Mouse (Mus musculus) neural tube, embryonic 12.5 days (tissue): ENCODE data around the gene Kazn. TPM values are rescaled to one million over a fixed set of nuclear protein-coding genes. Genes with fewer than 3 reads are reported as not detected.

Source experiments
- ATAC-seq: fragments of 200-750 bp; cut with Nextera tagmentation; 2 replicates; pipeline ENCODE4 v1.8.0; 2017; ENCODE audit warnings: low read depth, mild to moderate bottlenecking, moderate TSS enrichment, moderate library complexity; ENCODE audit not compliant: low FRiP score
- H3K27ac ChIP-seq: fragments of 300-500 bp; sonication (generic); 2 replicates; pipeline ENCODE4 v1.5.1; 2016
- H3K27me3 ChIP-seq: fragments of 300-500 bp; sonication (generic); replicated peaks from 2 replicates; pipeline ENCODE4 v1.6.1; 2016; ENCODE audit warnings: mild to moderate bottlenecking
- H3K36me3 ChIP-seq: fragments of 300-500 bp; sonication (generic); 2 replicates; pipeline ENCODE4 v1.6.1; 2016; ENCODE audit warnings: mild to moderate bottlenecking
- H3K4me1 ChIP-seq: fragments of 300-500 bp; sonication (generic); 2 replicates; pipeline ENCODE4 v1.6.1; 2016
- H3K4me2 ChIP-seq: fragments of 300-500 bp; sonication (generic); replicated peaks from 2 replicates; pipeline ENCODE4 v1.6.1; 2016; ENCODE audit warnings: mild to moderate bottlenecking
- H3K4me3 ChIP-seq: fragments of 300-500 bp; sonication (generic); 2 replicates; pipeline ENCODE4 v1.5.1; 2016
- H3K9ac ChIP-seq: fragments of 300-500 bp; sonication (generic); 2 replicates; pipeline ENCODE4 v1.6.1; 2016; ENCODE audit warnings: mild to moderate bottlenecking
- H3K9me3 ChIP-seq: fragments of 300-500 bp; sonication (generic); 2 replicates; pipeline ENCODE4 v1.6.1; 2016; ENCODE audit warnings: mild to moderate bottlenecking
- WGBS: fragments of 180-500 bp; shearing (Covaris S2); methylation state at CpG from one replicate; pipeline ENCODE4 v1.1.7; 2016; 5-methylcytosine and 5-hydroxymethylcytosine counted together
- polyA plus RNA-seq: library from polyadenylated mRNA; unstranded; fragments of >200 nt; fragmentation: Nextera tagmentation; extraction: Ambion mirVana; gene quantifications from 2 replicates; pipeline ENCODE4 v1.2.1, GENCODE M21; 2016

Gene Kazn
- polyA plus RNA-seq, 1 experiment from 2014 or later: 21.4 TPM

DNA sequence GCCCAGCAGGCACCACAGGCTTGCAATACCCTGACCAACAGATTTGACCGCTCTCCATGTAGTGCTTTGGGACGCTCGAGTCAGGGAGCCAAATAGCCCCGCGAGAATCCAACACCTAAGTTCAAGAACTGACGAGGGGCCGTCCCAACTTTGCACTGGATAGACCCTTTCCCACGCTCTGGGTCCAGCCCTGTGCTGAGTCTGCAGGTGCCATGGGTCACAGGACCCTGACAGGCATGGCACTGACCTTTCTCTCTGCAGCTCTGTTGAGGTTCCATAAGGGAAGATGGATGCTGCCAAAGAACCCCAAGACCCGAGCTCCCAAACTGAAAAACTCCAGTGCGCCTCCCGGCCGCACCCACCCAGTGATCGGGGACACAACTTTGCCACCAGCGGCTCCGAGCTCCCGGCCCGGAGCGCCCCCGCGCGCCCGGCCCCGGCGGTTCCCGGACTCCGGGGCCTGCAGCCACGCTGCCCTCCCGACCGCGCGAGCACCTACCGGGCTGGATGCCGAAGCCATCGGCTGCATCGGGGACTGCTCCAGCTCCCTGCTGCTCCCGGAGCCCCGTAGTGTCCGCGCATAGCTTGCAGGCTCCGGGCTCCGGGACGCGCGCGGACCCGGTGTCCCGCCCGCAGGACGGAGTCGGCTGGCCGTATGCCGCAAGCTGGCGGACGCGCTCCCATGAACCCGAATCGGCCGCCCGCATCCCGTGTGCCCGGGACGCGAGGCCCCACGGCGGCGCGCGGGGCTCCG, 538 bp downstream of the Kazn start:
- H3K27ac ChIP-seq: no peak overlapping the region
- H3K27me3 ChIP-seq: no peaks in the 10 kb centered on the region; the same call in 1 of the 2 replicates
- peak overlapping the region; percentile 72 for H3K9ac ChIP-seq
- no peaks in the 10 kb centered on the region for H3K9me3 ChIP-seq
- peak overlapping the region; percentile 65 for H3K4me3 ChIP-seq
- H3K4me2 ChIP-seq: peak overlapping the region; percentile 99
- H3K36me3 ChIP-seq: no peaks in the 10 kb centered on the region
- WGBS: 1% methylated on average over 69 of the region's 69 CpGs
- ATAC-seq: peak; percentile 62
- peaks cover 24% of the 10 kb centered on the region for H3K4me1 ChIP-seq

DNA sequence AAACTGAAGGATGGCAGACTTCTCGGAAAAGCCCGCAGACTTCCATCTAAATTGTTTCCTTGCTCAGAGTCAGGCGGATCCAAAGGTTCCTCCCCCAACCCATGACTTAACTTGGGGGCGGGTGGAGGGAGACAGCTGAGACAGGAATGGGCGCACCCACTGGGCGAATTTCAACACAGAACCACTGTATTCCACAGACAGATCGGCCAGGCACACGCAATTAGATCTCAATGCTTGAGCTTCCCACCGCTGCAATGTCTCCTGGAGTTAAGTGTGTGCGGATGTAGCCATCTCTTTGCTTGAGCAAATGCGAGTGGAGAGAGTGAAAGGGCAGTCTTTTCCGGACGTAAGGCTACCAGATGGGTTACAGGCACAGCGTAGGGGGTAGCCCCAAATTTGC, 1.2 kb downstream of the Kazn start:
- H3K27me3 ChIP-seq: no peaks in the 10 kb centered on the region; the same call in 1 of the 2 replicates
- H3K9me3 ChIP-seq: no peaks in the 10 kb centered on the region
- no peak overlapping the region for H3K27ac ChIP-seq
- peaks cover 24% of the 10 kb centered on the region for H3K4me1 ChIP-seq
- ATAC-seq: no peak
- 24% methylated on average over 14 of the region's 14 CpGs for whole genome bisulfite sequencing
- H3K4me3 ChIP-seq: peak overlapping the region; percentile 65
- H3K4me2 ChIP-seq: peak overlapping the region; percentile 99
- no peaks in the 10 kb centered on the region for H3K36me3 ChIP-seq
- H3K9ac ChIP-seq: peak overlapping the region; percentile 72; the same call in 1 of the 2 replicates

DNA sequence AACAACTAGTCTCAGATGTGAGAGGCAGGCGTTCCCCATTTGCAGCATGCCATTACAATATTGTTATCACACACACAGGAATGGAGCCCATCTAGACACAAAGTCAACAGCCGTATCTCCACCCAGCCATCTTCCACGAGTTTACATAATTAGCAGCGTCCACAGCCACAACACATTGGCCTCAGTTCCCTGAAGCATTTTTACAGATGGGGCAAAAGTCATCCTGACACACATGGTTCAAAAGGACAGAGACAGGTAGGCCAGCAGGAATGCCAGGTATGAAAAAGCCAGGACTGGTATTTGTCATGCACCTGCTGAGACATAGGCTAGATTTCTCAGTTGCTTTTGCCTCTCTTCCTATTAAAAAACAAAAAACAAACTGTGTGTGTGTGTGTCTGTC, 2.5 kb downstream of the Kazn start:
- no peak for ATAC-seq
- Histone ChIP-seq H3K27ac (no peak overlapping the region), H3K9ac (no peak overlapping the region), H3K4me2 (no peak overlapping the region), H3K36me3 (no peaks in the 10 kb centered on the region), H3K27me3 (no peaks in the 10 kb centered on the region; the same call in 1 of the 2 replicates), H3K9me3 (no peaks in the 10 kb centered on the region), H3K4me3 (no peak overlapping the region), H3K4me1 (peaks cover 24% of the 10 kb centered on the region)
- 82% methylated on average over 4 of the region's 4 CpGs for WGBS

DNA sequence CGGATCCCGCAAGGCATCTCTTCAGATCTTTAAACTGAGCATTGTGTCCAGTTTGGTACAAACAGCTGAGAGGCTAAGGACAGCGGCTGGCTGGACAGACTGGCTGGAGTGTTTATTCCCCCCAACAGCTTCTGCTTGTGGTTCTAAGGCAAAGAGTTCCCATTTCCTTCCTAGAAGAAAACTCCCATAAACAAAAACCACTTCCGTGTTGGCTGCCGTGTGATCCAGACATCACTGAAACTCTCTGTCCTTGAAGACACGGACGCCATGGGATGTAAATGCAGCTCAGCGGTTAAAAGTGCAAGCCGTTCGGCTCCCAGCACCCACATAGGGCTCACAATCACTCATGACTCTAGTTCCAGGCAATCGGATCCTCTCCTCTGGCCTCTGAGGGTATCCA, 3.8 kb downstream of the Kazn start:
- H3K9me3 ChIP-seq: no peaks in the 10 kb centered on the region
- H3K27me3 ChIP-seq: no peaks in the 10 kb centered on the region; the same call in 1 of the 2 replicates
- 86% methylated on average over 11 of the region's 11 CpGs for WGBS
- no peak overlapping the region for H3K27ac ChIP-seq
- H3K9ac ChIP-seq: no peak overlapping the region
- no peak overlapping the region for H3K4me3 ChIP-seq
- ATAC-seq: no peak
- H3K4me2 ChIP-seq: no peak overlapping the region
- H3K36me3 ChIP-seq: no peaks in the 10 kb centered on the region
- peaks cover 24% of the 10 kb centered on the region for H3K4me1 ChIP-seq

DNA sequence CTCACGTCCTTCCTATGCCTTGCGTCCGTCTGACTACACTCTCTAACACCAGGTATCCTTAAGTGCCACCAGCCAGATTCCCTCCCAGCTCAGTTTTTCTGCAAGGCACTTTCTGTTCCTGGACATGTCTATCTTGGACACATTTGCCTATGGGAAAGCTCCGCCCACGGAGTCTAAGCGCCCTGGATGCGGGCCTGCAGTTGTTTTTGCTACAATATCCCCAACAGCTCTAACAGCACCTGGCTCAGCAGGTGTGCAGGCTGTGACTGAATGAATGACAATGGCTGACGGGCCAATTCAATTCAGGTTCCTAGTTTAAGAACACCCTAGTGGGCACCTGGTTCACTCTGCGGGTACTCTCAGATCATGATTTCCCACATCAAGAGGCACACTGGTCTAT, 4.4 kb downstream of the Kazn start:
- Histone ChIP-seq H3K27me3 (no peaks in the 10 kb centered on the region; the same call in 1 of the 2 replicates), H3K9ac (no peak overlapping the region), H3K27ac (no peak overlapping the region), H3K36me3 (no peaks in the 10 kb centered on the region), H3K4me2 (no peak overlapping the region), H3K4me1 (peaks cover 20% of the 10 kb centered on the region), H3K9me3 (no peaks in the 10 kb centered on the region), H3K4me3 (no peak overlapping the region)
- no peak for ATAC-seq
- WGBS: 65% methylated on average over 9 of the region's 9 CpGs

DNA sequence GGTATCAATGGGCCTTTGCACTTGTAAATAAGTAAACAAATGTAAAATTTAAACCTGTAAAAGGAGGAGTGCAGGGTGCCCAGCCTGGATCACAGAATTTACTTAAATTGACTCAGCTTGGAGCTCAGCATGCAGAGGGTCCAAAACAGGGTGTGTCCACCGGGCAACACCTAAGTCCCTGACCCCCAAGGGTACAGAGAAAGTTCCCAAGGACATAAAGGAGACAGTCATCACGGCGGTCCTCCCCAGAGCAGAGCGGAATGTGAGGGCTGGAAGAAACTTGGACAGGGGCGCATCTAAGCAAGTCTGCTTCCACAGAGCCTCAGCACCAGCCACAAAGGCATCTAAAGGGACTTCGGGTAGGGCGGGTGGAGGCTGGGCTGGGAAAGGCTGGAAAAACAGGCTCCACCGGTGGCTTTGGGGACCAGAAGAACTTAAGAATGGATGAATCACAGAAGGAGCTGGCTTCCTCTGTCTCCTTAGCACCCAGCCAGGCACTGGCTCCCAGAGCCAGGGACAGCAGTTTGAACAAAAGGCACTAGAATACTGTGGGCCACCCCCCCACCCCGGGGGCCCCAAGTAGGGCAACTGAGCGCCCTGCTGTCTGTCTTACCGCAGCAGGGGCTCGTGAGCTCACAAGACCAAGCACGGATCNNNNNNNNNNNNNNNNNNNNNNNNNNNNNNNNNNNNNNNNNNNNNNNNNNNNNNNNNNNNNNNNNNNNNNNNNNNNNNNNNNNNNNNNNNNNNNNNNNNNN, 10.2 kb downstream of the Kazn start:
- H3K9ac ChIP-seq: no peak overlapping the region
- no peaks in the 10 kb centered on the region for H3K36me3 ChIP-seq
- H3K4me2 ChIP-seq: no peak overlapping the region
- no peak overlapping the region for H3K4me3 ChIP-seq
- peaks cover 10% of the 10 kb centered on the region for H3K4me1 ChIP-seq
- H3K9me3 ChIP-seq: no peaks in the 10 kb centered on the region
- no peak for ATAC-seq
- WGBS: 45% methylated on average over 13 of the region's 13 CpGs
- H3K27me3 ChIP-seq: no peaks in the 10 kb centered on the region
- H3K27ac ChIP-seq: no peak overlapping the region

DNA sequence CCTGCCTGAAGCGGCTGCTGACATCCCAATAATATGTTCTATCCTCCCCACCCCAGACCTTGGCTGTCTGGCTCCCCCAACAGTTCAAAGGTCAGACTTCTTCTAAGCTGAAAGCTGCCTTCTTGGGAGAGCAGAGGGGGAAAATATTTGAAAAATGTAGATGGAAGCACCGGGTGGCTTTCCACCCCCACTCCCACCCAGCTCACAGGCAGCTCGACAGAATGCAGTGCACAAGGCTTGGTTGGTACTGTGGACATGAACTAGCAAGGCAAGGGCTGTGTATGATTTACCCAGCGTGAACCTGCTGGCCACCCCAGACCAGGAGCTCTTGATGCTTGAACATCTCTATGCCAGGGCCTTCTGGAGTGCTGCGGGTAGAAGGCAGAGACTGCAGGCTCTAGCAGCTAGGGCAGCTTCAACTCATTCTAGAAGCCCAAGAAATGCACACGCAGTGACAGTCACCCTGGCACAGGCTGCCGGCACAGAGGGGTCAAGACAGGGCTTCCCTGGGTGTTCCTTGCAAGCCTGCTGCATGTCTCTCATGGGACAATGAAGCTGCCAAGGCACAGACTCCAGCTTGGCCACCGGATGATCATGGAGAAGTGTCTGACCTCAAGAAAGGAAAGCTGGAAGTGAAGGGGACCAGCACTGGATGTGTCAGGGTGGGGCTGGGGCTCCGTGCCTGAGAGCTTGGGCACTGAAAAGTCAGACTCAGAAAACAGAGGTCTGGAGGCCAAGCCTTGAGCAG, 15.1 kb downstream of the Kazn start:
- no peaks in the 10 kb centered on the region for H3K36me3 ChIP-seq
- no peak for ATAC-seq
- no peak overlapping the region for H3K4me2 ChIP-seq
- WGBS: 82% methylated on average over 9 of the region's 9 CpGs
- peaks cover 30% of the 10 kb centered on the region for H3K4me1 ChIP-seq
- H3K27me3 ChIP-seq: no peaks in the 10 kb centered on the region
- no peak overlapping the region for H3K4me3 ChIP-seq
- no peak overlapping the region for H3K27ac ChIP-seq
- H3K9ac ChIP-seq: no peak overlapping the region
- H3K9me3 ChIP-seq: no peaks in the 10 kb centered on the region

DNA sequence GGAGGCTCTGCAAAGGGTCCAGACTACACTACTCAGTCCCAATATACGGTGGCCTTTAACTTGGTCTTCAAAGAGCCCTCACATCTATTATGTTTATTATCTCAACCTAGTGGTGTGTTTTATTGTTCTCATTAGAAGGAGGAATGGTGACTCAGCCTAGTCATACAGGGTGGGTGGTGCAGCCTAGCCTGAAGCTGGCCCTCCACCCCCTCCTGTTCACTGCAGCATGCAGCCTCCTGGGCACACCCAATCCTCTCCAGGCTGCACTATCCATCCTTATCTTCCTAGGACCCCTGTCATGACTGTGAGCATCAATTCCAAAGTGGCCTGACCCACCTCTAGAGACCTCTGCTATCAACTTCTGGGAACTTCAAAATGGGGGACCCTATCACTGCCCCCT, 16.8 kb downstream of the Kazn start:
- 46% methylated on average over 1 of the region's 1 CpGs for WGBS
- Histone ChIP-seq H3K4me1 (peaks cover 29% of the 10 kb centered on the region), H3K4me2 (no peak overlapping the region), H3K4me3 (no peak overlapping the region), H3K9ac (no peak overlapping the region), H3K9me3 (no peaks in the 10 kb centered on the region), H3K27ac (no peak overlapping the region), H3K27me3 (no peaks in the 10 kb centered on the region), H3K36me3 (no peaks in the 10 kb centered on the region)
- no peak for ATAC-seq

DNA sequence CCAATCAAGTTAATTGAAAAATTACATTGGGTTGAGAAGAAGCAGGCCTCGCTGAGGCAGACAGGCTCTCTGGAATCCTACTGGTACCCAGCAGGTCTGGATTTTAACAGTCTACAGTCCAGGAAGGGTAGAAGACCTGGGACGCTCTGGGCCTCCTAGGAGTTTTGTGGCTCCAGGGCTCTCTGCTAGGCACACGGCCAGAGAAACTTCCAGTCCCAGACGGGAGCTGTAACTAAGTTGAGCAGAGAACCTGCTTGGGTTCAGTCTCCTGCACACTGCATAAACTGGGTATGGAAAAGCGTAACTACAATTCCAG, 17.5 kb downstream of the Kazn start:
- peaks cover 29% of the 10 kb centered on the region for H3K4me1 ChIP-seq
- H3K4me3 ChIP-seq: no peak overlapping the region
- H3K4me2 ChIP-seq: no peak overlapping the region
- H3K27ac ChIP-seq: no peak overlapping the region
- 56% methylated on average over 5 of the region's 5 CpGs for WGBS
- no peak for ATAC-seq
- no peaks in the 10 kb centered on the region for H3K27me3 ChIP-seq
- no peak overlapping the region for H3K9ac ChIP-seq
- H3K9me3 ChIP-seq: no peaks in the 10 kb centered on the region
- H3K36me3 ChIP-seq: no peaks in the 10 kb centered on the region

DNA sequence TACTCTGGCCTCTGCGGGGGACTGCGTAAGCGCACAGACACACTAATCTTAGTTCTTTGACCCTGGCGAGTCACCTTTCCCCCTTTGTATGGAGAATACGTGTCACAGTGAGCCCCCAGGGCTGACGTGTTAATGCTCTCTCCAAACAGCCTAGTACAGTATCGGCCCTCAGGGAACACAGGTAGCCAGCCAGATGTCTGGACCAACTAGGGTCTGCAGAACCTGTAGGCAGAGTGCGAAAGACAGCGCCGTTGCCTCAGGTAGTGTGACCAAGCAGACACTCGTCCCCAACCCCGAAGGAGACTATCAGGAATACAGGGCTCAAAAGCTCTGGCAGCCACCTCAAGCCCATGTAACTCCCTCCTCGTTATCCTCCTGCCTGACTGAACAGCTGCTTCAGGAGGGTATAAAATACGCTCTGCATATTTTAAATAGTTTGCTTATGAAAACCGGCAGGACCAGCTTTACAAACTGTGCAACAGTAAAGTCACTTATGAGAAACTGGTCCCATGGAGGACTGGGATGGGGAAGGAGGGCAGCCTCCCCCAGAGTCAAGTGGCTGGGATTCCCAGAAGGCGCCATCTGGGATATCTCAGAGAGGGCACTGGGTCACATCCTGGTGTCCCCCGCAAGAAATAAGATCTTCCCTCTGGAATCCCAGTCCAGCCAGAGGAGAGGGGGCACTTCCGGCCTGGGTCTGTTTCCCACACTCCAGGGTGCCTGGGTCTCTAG, 18.0 kb downstream of the Kazn start:
- H3K27ac ChIP-seq: no peak overlapping the region
- WGBS: 69% methylated on average over 18 of the region's 18 CpGs
- peaks cover 29% of the 10 kb centered on the region for H3K4me1 ChIP-seq
- H3K9me3 ChIP-seq: no peaks in the 10 kb centered on the region
- H3K4me2 ChIP-seq: no peak overlapping the region
- H3K36me3 ChIP-seq: no peaks in the 10 kb centered on the region
- no peak overlapping the region for H3K4me3 ChIP-seq
- no peak for ATAC-seq
- H3K9ac ChIP-seq: no peak overlapping the region
- H3K27me3 ChIP-seq: no peaks in the 10 kb centered on the region

DNA sequence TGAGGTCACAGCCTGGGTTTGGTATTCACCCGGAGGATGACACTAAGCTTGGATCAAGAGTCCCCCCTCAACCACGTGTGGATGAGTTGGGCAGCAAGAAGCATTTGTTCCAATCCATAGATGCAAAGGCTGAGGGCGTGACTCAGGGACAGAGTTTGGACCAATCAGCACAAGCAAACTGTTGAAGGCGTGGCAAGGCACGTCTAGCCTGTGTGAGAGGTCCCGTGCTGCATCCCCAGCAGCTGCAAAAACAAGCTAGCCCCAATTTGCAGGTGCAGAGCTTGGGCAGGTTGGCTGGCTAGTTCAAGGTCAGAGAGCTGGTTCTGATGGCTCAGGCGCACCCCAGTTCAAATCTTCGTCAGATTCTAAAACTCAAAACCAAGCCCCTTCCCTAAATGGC, 20.2 kb downstream of the Kazn start:
- Histone ChIP-seq H3K27me3 (no peaks in the 10 kb centered on the region), H3K27ac (no peak overlapping the region), H3K4me1 (peaks cover 28% of the 10 kb centered on the region), H3K9me3 (no peaks in the 10 kb centered on the region), H3K36me3 (no peaks in the 10 kb centered on the region), H3K4me2 (no peak overlapping the region), H3K9ac (no peak overlapping the region), H3K4me3 (no peak overlapping the region)
- ATAC-seq: no peak
- 55% methylated on average over 8 of the region's 8 CpGs for WGBS

DNA sequence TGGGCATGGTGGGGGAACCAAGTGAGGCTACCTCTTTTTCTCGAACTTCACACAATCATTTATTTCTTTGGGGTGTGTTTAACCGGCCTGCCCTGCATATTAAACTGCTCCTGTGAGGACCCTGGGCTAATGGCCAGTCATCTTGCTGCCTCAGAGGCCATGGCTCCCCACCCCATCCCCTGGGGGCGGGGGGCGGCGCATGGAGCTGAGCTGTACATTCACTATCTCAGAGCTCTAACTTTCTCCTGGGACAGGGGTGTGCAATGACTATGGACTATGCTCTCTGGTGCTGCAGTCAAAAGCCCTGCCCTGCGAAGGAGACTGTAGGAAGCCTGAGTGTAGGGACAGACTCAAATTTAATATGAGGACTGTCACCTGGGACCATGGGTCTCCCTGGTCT, 22.2 kb downstream of the Kazn start:
- H3K4me3 ChIP-seq: no peak overlapping the region
- no peaks in the 10 kb centered on the region for H3K36me3 ChIP-seq
- ATAC-seq: no peak
- no peak overlapping the region for H3K9ac ChIP-seq
- no peaks in the 10 kb centered on the region for H3K9me3 ChIP-seq
- peaks cover 17% of the 10 kb centered on the region for H3K4me1 ChIP-seq
- no peak overlapping the region for H3K4me2 ChIP-seq
- no peak overlapping the region for H3K27ac ChIP-seq
- H3K27me3 ChIP-seq: no peaks in the 10 kb centered on the region
- 81% methylated on average over 6 of the region's 6 CpGs for WGBS
